Mouse (Mus musculus): ENCODE data around the gene Uprt.

The Uprt gene

GRCm38 (mm10) chrX:104482572-104483443, at the start of gene Uprt:
Uprt (plus strand) TSS chrX:104482818.
- DNase-seq, result peak; percentile 77

GRCm38 (mm10) chrX:104433456-104433855, 49.2 kb upstream of the Uprt start:
- no peak for DNase-seq

- no peak for DNase-seq
These were observed 30.2 kb upstream of the Uprt start for GRCm38 (mm10) chrX:104452433-104452832.

DNA sequence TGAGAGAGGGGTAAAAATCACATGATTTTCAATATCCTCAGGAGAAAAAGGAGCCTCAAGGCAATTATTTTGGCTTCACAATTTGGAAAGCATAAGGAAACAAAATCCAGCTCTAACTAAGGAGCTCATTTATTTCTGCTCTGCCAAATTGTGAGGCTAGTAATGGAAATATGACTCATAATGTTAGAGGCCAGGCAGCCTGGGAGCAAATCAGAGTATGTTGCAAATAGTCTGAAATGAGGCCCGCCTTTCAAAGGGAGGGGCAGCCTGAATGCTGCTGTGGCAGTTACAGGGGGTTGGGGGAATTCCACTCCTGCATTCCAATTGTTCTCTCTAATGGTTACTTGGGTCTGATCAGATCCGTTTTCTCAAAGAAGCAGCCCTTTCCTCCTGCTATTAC, 20.9 kb upstream of the Uprt start:
- DNase-seq, result no peak

- no peak for DNase-seq
These were observed 18.2 kb upstream of the Uprt start for GRCm38 (mm10) chrX:104464376-104464775.

DNA sequence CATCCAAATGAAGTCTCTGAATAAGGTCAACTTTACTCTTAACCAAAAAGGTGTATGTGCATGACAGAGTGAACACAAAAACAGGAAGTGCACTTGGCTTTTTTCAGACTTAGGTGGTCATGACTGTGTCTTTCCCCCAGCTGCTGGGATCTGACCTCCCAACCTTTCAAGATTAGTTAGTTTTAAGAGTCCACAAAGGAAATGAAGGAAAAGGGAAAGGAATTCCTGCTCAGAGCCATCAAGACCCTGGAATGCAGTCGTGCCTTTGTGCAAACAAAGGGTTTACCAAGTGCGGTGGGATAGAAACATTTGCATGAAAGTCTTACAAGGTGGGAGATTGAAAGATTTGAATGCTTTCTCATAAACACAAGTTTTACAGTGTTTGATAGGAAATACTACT, 4.6 kb upstream of the Uprt start:
- no peak for DNase-seq

GRCm38 (mm10) chrX:104483444-104483808, 808 bp downstream of the Uprt start:
- peak; percentile 26 for DNase-seq

- no peak for DNase-seq
These were observed 3.0 kb downstream of the Uprt start for GRCm38 (mm10) chrX:104485596-104485995.

- DNase-seq, result no peak
These were observed 5.4 kb downstream of the Uprt start for GRCm38 (mm10) chrX:104488036-104488435.

GRCm38 (mm10) chrX:104488870-104489467, 6.4 kb downstream of the Uprt start:
- DNase-seq, result no peak

- DNase-seq, result no peak
These were observed 7.2 kb downstream of the Uprt start for GRCm38 (mm10) chrX:104489626-104490355.

- no peak for DNase-seq
These were observed 19.1 kb downstream of the Uprt start for GRCm38 (mm10) chrX:104501765-104502164.

- DNase-seq, result no peak
These were observed 60.0 kb downstream of the Uprt start for GRCm38 (mm10) chrX:104542635-104543034.

DNA sequence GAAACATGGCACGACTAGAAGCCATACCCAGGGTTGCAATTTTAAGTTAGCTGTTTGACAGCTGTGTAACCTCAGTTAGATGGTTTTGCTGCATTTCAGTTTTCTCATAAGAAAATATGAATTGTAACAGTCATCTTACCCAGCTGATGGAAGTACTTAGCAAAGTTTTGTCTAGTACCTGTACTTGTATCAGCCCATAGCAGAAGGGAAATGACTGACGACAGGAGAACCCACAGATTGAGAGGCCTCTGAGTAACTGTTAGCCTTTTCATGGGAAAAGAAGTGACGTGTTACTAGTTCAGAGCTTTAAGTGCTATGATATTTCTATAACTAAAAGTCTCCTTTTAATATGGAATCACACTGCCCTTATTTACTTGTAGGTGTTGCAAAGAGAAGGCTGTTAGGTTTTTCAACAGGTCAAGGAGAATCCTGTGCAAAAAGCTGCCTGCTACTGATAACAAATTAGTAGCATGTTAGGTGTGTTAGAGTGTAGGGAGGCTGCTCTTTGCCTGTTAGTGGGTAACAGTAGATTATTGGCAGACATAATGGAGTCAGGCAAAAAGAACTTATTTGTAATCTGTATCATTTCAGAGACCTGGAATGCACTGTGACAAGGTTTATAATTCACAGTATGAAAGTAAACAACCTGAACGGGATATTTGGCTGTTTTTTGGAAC, 61.4 kb downstream of the Uprt start:
- no peak for DNase-seq

GRCm38 (mm10) chrX:104545283-104545682, 62.7 kb downstream of the Uprt start:
- no peak for DNase-seq
